Mouse (Mus musculus) right cerebral cortex, adult 18-20 months (tissue): ENCODE data around the gene Dnah17.

Experiments used
- DNase-seq: peaks from one replicate; pipeline ENCODE4 v3.0.0; 2022; ENCODE audit warnings: mixed read lengths

Gene Dnah17

DNA sequence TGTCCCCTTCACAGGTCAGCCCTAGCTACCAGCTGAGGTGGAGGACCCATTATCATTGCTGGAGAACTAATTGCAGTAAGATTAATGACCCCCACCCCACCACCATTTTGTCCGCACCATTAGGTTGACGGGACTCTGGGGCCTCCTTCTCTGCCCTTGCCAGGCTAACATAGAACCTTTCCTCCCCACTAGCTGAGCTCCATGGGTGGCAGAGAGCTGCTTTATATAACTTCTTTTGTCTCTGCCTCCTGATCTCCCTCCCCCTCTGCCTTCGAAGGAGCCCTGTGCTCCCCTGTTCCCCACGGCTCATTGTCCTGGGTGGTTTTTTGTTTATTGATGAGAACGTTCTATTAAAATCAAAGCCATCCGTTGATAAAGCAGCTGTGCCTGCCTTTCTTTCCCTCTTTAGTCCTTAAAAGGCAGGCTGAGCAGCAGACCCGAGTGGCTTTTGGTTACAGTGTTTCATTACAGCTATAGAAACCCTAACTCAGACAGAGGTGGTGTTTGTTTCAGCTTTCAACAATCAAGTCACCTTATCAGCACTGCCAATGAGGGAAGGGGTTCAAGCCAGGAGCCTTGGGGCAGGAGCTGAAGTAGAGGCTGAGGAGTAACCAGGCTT is 12.2 kb upstream of the Dnah17 start:
- DNase-seq: no peak

- no peak for DNase-seq
These were observed 10.5 kb upstream of the Dnah17 start for GRCm38 (mm10) chr11:118140771-118141565.

GRCm38 (mm10) chr11:118138347-118138746 is 7.9 kb upstream of the Dnah17 start:
- no peak for DNase-seq

- no peak for DNase-seq
These were observed 5.8 kb upstream of the Dnah17 start for GRCm38 (mm10) chr11:118136172-118136632.

GRCm38 (mm10) chr11:118135271-118135670 is 4.8 kb upstream of the Dnah17 start:
- no peak for DNase-seq

DNA sequence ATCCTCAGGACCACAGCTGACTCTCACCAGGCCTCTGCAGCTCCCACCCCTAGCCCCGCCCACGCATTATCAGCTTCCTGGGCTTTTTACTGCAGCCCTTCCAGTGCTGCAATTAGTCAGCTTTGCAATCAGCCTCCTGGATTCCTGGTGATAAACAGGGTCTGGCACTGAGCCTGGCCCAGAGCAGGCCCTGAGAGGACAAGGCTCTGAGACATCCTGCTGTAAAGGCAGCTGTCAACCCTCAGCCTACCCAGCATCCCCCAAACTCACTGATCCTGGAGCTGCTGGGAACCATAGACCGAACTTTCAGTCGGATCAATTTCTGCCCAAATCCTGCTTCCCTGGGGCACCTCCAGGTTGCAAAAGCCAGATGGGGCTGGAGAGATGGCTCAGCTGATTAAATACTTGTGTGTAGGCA is 3.3 kb upstream of the Dnah17 start:
- peak; percentile 29 for DNase-seq

- no peak for DNase-seq
These were observed 2.8 kb upstream of the Dnah17 start for GRCm38 (mm10) chr11:118133133-118133751.

GRCm38 (mm10) chr11:118132136-118132535 is 1.7 kb upstream of the Dnah17 start:
- no peak for DNase-seq

DNA sequence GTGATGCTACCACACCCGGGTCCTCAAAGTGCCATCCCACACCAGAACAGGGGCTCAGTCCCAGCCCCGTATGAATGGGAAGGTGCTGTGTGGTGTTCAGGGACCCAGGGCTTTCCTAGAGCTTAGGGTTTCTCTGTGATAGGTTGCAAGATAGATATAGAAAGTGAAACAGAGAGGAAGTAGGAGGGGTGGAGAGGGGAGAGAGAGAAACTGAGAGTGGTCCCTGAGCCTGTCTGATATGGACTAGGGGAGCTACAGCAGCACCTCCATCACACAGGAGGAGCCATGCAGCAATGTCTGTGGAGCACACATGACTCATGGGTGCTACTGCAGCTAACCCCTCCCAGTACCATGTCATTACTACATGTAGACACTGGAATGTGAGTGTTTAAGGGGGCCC is 622 bp downstream of the Dnah17 start:
- no peak for DNase-seq

GRCm38 (mm10) chr11:118121592-118121991 is 8.8 kb downstream of the Dnah17 start:
- DNase-seq: no peak

GRCm38 (mm10) chr11:118118777-118119176 is 11.7 kb downstream of the Dnah17 start:
- no peak for DNase-seq

GRCm38 (mm10) chr11:118114581-118115110 is 15.8 kb downstream of the Dnah17 start:
- DNase-seq: no peak

DNA sequence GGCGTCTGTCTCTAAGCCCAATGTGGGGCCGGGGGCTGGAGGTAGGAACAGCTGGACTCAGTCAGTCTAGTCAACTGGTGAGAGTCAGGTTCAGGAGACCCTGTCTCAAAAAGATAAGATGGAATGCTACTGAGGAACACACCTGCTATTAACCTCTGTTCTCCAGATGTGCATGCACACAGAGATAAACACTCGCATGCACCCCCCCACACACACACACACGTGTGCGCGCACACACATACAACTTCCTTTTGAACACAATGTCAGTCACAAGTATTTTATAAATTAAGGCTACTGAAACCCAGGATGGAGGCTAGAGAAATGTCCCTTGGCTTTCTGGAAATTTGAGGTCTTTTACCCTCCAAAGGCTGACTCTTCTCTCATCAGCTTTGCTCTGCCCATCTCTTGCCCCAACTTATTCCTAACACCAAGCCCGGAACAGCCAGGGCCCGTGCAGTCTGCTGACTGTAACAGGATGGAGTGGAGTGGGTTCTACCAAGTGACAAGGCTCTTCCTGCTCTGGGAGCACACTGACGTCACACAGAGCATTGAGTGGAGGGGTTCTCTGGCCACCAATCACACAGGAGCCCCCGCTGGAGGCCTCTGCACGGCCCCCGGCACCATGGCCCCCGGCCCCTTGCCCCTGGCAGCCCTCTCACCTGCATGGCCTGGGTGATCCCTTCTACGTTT is 16.8 kb downstream of the Dnah17 start:
- DNase-seq: no peak

DNA sequence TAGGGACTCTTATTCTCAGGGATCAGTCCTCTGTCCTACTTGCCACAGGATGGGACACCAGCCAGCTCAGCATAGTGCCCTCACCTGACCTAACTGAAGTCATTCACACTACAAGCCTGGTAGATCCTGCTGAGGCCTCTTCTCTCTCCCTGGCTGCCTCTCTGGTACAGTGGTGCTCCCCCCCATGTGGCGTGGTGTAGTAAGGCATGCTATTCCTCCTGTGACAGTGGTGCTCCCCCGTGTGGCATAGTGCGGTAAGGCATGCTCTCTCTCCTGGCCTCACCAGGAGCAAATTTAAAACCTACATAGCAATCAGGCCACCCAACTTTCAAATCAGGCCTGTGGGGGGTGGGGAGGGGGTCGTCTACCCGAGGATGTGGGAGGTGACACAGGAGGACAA is 26.4 kb downstream of the Dnah17 start:
- peak; percentile 79 for DNase-seq

DNA sequence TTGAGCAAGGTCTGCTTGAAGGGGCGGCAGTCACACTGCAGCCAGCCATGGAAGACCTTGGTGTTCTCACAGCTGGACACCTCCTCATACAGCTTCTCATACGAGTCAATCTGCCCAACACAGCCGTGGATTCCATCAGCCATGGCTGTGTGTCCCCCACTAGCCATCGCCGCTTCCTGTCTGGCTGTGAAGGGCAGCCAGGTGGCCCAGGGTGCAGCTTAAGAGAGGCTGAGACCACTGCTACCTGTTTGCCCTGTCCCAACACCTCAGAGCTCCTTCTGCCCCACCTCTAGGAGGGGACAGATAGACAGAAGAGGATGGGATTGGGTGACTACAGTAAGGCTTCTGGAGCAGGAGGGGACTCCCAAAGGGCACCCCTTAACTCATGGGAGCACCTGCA is 27.1 kb downstream of the Dnah17 start:
- no peak for DNase-seq

DNA sequence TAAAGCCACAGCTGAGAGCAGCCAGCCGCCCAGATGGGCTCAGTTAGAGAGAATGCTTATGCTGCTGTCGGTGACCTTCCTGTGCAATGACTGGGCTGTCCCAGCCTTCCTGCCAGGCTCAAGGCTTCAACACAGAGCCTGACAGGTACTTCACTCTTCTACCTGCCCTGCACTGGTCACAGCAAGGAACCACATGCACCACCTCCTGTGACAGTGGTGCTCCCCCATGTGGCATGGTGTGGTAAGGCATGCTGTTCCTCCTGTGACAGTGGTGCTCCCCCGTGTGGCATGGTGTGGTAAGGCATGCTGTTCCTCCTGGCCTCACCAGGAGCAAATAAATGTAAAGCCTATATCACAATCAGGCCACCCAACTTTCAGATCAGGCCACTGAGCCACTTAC is 27.6 kb downstream of the Dnah17 start:
- peak; percentile 80 for DNase-seq

DNA sequence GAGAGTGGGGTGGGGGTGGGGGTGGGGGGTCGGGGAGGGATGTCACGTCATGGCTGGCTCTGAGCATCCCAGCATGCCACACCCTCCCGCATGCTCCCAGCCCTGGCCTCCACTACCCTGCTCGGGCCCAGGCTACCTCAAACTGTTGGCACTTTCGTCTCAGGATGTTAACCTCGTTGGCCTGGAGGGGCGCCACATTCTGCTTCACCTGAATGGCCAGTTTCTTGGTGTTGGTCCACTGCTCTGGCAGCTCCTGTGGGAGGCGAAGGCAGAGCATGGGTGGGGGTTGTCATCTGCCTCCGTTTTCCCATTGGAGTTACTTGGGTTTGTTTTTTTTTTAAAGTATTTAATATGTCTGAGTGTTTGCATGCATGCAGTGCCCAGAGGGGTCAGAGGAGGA is 29.3 kb downstream of the Dnah17 start:
- no peak for DNase-seq

GRCm38 (mm10) chr11:118096736-118097135 is 33.7 kb downstream of the Dnah17 start:
- no peak for DNase-seq

DNA sequence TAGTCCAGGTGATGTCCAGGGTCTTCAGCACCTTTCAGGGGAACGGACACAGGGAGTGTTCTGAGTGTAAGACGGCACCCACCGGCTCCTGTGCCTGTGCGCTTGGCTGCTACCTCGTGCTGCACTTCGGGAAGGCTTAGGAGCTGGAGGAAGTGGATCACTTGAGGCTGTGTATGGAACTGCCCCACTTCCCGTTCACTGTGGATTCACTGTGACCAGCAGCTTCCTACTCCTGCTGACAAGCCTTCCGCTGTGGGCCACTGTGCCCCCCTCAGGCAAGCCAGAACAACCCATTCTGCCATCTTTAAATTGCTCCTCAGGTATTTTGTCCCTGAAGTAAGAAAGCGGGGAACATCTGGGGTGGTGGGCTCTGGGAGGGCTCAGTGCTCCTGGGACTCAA is 35.4 kb downstream of the Dnah17 start:
- DNase-seq: no peak

DNA sequence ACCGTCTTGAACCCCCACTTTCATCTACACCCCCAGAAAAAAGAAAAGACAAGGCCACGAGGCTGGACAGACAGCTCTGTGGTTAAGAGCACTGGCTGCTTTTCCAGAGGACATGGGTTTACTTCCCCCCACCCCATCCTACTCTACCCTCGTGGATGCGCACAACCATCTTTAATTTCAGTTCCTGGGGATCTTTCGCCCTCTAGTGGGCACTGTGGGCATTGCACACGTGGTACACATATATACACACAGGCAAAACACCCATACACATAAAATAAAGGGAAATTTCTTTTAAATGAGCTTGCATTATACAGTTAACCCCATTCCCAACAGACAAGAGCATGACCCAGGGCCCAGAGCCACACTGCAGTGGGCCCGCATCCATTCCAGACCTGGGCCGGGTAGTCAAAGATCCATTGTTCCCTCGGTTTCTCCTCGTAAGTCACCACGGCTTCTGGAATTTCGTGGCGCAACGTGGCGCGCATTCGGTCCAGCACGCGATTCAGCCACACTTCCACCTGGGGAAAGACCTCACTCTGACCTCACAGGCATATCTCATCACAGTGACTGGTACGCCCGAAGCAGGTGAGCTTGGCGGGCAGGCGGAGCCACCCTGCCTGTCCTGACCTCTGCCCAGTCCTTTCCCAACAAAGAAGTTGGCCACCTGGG is 39.3 kb downstream of the Dnah17 start:
- no peak for DNase-seq

GRCm38 (mm10) chr11:118088896-118089295 is 41.5 kb downstream of the Dnah17 start:
- no peak for DNase-seq

GRCm38 (mm10) chr11:118085961-118086360 is 44.5 kb downstream of the Dnah17 start:
- no peak for DNase-seq

DNA sequence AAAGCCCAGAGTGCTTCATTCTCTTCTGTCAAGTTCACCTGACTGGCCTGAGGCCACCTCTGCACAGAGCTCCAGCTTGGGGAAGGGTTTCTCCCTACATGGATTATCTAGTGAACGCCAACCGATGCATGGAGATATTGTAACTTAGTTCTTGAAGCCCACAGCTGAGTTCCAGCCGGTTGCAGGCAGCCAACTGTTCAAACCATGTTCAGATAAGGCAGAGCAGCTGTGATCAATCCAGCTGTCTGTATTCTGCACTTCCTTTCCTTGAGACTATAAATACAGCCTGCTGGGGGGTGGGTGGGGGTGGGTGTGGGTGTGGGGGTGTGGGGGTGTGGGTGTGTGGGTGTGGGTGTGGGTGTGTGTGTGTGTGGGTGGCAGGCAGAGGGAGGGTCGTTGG is 45.3 kb downstream of the Dnah17 start:
- DNase-seq: no peak
